Mouse (Mus musculus): ENCODE results near the gene Dtx3. TPM values are rescaled to one million over a fixed set of nuclear protein-coding genes. Genes with fewer than 3 reads are reported as not detected.
A peak's percentile ranks its signal among the peaks of the same experiment; 100 is the strongest.
"Not testable (repeated sequence)": the region's sequence is repeated elsewhere in the genome, so short reads cannot be mapped to it uniquely, and the experiment has no call there.

Gene Dtx3
- total RNA-seq, 2 experiments from 2014 or later, result 210 to 217 TPM

- DNase-seq (ENCODE audit: low spot score in 2 of 2), result no peak
Measured at GRCm38 (mm10) chr10:127205373-127205772, 9.8 kb upstream of the Dtx3 start.

- no peak for DNase-seq (ENCODE audit: low spot score in 2 of 2)
Measured at GRCm38 (mm10) chr10:127204589-127204988, 9.1 kb upstream of the Dtx3 start.

DNA sequence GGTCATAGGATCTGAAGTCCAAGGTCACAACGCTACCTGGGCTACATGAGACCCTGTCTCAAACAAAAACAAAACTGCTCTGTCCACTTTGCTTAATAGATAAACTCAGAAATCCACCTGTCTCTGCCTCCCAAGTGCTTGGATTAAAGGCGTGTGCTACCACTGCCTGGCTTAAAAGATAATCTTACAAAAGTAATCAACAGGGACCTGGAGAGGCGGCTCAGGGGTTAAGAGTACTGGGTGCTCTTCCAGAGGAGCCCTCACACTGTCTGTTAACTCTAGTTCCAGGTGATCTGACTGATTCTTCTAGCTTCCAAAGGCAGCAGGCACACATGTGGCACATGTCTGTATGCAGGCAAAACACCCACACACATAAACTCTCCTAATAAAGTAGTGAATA, 7.6 kb upstream of the Dtx3 start:
- DNase-seq (ENCODE audit: low spot score in 2 of 2), result no peak

DNA sequence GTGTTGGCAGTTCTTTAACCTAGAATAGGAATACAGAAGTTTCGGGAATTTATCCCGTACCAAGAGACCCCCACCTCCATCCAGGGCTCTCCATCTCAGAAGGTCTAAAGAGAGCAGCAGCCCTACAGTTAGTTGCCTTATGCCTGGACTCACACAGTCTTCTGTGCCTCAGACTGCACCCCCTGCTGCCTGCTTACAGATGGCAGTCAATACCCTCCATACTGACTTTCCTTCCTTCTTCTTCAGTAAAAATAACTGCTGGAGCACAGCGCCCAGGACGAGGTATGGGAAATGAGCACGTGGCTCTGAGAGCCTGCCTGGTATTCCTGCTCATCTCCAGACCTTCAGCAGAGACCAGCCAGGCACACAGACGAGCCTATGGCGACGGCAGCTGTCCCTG, 4.8 kb upstream of the Dtx3 start:
- DNase-seq (ENCODE audit: low spot score in 2 of 2), result no peak

DNA sequence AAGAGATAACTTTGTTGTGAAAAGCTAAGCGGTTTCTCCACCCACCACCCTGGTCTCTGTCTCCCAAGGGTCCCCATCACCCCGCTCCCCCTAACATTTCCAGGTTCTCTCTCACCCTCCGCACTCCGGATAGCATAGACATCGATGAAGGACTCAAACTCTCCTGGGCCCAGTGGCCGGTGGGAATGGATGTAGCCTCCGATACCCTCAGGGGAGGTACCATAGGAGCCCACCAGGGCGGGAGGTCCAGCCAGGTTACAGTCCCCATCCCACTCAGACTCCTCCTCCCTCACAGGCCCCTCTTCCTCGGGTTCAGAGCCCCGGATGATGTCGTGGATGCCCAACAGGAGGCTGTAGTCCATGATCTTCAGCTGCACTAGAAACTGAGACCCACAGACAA, 3.9 kb upstream of the Dtx3 start:
- DNase-seq (ENCODE audit: low spot score in 2 of 2), result no peak

- DNase-seq (ENCODE audit: low spot score in 2 of 2), result no peak
Measured at GRCm38 (mm10) chr10:127199068-127199467, 3.5 kb upstream of the Dtx3 start.

DNA sequence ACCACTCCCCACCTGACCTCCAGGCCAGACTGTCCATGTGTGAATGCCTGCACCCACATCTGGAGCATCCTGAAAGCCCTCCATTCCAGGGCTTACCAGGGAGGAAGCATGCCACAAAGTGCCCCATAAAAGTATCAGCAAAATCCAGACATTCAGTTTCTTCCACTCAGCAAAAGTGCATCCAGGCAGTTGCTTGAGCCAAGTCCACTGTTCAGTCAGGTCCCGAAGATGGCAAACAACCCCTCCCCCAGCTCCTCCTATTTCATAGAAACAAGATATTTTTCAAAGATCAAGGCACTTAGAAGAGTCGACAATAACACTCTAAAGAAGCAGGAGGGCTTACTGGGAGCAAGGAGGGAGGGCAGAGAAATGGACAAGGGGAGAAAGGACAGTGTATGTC, 3.0 kb upstream of the Dtx3 start:
- DNase-seq (ENCODE audit: low spot score in 2 of 2), result no peak

DNA sequence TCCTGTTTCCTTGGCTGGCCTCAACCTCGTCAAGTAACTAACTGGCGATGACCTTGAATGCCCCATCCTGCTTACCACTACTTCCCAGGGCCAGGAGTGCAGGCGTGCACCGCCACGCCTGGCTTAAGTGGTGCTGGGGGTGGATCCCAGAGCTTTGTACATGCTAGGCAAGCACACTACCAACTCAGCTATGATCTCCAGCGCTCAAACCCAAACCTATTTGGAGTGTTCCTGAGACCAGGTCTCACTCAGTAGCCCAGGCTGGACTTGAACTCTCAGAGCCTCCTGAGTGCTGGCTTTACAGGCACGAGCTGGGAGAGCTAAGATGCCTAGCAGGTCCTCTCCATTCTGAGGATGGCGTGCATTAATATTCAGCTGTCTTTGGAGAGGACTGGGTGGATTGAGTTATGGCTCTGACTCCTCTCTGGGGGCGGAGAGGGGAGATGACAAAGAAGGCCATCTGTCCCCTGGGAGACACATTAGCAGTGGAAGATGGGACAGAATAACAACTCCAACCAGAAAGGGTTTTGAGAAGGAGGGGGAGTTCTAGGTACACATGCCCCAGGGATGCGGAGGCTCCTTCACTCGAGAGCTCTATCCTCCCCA, 2.1 kb upstream of the Dtx3 start:
- DNase-seq (ENCODE audit: low spot score in 2 of 2), result peak in 1 of 2 experiments; percentile 61

DNA sequence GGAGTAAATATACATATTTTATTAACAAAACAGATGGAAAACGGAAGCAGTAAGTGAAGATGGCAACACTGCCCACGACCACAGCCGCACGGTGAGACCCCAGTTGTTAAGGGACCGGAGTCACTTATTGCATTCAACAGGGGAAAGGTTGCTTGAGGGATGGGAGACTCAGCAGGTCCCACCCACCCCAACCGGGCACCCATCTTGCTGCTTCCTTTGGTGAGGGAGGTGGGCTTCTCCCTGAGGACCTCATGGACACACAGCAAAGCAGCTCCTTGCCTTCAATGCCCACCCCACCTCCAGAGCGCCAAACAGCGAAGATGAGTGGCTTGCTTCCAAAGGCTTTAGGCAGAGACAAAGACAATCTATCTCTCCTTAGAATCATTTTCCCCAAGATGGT, 1.6 kb upstream of the Dtx3 start:
- peak in 1 of 2 experiments; percentile 7 for DNase-seq (ENCODE audit: low spot score in 2 of 2)

DNA sequence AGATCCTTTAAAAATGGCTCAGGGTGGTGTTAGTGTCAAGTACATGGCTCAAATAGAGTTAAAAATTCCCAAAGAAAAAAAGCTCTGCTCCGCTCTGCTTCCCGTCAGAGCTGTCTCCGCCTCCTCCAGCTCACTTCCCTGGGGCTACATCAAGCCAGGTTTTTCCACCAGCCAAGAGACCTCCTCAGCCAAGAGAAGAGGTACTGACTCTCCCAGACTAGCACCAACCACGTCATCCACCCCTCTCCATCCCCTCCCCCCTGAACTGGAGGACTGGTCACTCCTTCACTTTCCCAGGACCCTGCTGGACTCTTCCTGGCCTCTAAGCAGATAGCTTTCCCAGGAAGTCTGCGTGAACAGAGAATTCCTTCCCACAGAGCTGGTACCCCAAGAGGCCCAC, 864 bp upstream of the Dtx3 start:
- DNase-seq (ENCODE audit: low spot score in 2 of 2), result peak in 1 of 2 experiments; percentile 72

- DNase-seq (ENCODE audit: low spot score in 2 of 2), result peak in 1 of 2 experiments; percentile 49
Measured at GRCm38 (mm10) chr10:127194428-127195327, 850 bp downstream of the Dtx3 start.

- no peak for DNase-seq (ENCODE audit: low spot score in 2 of 2)
Measured at GRCm38 (mm10) chr10:127193011-127193410, 2.5 kb downstream of the Dtx3 start.

GRCm38 (mm10) chr10:127192057-127192328, 3.5 kb downstream of the Dtx3 start:
- DNase-seq (ENCODE audit: low spot score in 2 of 2), result not testable (repeated sequence)

DNA sequence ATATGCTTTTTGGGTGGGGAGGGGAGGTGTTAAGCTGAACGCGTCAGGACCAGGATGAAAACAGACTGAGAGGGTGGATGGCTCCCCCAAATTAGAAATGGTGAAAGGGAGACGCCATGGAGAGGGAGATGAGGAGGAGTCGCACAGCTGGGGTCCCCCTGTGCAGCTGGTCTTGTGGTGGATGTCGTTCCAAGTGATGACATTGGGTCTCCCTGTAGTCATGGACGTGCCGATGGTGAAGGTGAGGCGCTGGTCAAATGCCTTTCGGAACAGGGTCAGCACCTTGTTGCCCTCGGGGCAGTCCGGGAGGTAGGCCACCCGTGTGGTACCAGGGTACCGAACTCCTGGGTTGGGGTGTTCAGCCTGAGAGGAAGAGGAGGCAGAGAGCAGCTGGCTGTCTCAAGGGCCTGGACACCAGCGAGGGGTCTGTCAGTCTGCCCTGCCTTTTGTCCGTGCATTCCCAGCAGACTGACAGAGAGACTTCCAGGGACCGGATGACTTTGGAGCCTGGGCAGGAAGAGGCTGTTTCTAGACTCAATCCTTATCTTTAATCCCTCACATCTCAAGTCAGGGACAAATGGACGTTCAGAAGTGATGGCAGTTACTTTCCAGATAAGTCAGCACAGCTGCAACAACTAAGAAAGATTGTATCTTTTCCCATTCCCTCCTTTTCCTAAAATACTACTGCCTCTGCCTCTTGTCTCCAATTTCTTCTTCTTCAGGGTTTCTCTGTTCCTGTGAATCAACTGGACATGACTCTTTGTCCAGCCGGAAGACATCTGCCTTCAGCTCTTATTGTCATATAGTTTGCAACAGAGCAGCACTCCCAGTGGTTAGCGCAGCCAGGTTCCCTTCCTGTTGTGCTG, 4.1 kb downstream of the Dtx3 start:
- peak in 1 of 2 experiments; percentile 9 for DNase-seq (ENCODE audit: low spot score in 2 of 2)

DNA sequence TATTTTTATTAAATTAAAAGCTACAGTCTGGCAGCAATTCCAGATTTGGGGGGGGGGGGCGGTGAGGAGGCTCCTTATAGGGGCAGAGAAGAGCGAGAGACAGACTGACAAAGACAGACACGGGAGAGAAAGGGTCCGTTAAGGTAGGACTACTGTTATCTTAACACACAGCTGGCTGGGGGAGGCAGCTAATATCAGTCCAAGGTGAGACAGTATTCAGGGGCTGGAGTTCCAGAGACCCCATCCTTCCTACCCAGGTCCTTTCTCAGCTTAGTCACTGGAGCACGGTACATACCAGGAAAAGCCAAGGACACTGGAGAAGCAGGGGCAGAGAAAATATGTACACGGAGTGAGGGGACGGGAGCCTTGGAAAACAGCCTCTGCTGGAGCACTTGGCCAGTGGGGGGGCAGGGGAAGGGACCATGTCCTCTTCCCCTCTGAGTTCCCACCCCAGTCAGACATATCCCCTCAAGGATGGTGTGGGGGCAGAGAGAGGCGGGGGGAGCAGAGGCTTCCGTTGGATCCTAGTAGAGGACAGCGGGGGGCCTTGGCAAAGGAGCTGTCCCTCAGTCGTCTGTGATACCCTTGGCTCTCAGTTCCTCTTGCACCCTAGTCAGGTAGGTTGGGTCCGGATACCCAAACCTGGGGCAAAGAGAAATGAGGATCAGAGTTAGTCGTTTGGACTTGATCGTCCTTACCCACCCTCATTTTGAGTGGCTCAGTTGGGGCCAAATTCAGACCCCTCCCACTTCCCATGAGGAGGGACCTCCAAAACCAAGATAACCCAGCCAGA, 4.9 kb downstream of the Dtx3 start:
- DNase-seq (ENCODE audit: low spot score in 2 of 2), result peak in 1 of 2 experiments; percentile 13

DNA sequence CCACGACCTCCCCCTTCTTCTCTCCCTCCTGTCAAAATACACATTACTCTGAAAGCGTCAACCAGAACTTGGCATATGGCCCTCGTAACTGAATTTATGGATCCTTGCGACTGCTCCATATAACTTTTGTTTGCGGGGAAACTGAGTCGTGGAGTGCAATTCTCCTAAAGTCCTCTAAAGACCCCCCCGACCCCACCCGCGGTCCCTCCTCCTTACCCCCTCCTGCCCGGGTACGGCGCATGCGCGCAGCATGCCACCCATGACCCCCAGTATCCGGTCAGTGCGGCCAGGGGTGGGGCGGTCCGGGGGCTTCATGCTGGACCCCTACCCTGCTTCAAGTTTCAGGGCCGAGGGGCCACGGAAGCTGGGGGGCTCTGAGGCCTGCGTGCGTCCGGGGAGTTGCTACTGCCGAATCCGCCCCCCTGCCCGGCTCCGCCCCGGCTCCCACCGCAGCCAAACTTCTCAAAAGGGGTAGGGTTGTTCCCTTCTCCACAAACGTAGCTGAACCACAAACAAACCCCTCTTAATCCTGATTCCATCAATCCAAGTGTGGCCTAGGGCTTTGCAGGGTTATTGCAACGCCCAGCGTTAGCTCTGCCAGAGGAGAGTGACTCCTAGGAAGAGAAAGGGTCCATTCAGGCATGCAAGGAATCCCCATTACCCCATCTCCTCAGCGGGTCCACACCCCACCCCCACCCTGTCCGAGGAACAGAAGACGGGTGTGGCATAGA, 5.7 kb downstream of the Dtx3 start, which contains the start of gene Arhgef25:
Gene Arhgef25, minus strand, starts transcription at position 433 of the 731 bp plus-strand sequence.
- peak in 1 of 2 experiments; percentile 31 for DNase-seq (ENCODE audit: low spot score in 2 of 2)

DNA sequence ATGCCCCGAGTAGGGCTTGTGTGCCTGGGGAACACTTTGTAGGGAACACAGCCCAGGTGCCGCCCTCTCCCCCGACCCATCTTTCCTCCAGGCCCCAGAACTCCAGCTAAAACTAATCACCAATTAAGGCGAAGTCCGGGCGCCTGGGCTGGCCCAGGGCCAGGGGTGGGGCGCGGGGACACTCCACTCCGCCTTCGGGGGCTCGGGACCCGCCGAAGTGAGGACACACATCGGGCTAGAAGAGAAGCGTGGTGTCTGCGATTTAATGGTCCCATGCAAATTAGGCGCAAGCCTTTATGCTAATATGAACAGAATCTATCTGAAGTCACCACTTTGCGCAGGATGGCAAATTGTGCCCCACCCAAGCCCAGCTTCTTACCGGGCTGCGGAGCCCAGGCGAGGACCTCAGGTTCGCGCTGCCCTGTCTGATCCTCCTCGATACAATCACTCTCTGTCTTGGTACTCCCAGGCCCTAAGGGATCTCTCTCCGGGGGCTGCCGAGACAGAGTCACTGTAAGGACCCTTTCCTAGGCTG, 6.3 kb downstream of the Dtx3 start:
- no peak for DNase-seq (ENCODE audit: low spot score in 2 of 2)

- DNase-seq (ENCODE audit: low spot score in 2 of 2), result peak in 1 of 2 experiments; percentile 68
Measured at GRCm38 (mm10) chr10:127188465-127189115, 6.9 kb downstream of the Dtx3 start.

DNA sequence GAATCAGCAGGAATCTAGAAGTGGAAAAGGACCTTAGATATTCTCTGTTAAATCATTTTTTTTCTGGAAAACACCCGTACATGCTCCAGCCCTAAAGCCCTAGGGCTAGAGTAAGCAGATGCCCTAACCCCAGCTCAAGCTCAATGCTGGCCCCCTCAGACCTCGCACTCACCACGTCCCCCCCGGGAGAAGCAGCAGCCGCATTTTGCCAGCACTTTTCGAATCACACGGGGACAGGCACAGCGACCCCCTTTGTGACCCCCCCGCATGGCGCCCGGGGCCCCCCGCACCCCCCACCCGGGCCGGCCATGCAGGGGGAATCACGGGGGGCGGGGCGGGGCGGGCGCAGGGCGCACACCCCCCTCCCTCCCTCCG, 7.5 kb downstream of the Dtx3 start:
- peak in 1 of 2 experiments; percentile 9 for DNase-seq (ENCODE audit: low spot score in 2 of 2)

Measured in layer of hippocampus, adult 18-20 months (tissue).